Mouse (Mus musculus) myocyte (in vitro differentiated cells): ENCODE measurements around the gene Kank2. TPM values are rescaled to one million over a fixed set of nuclear protein-coding genes. Genes with fewer than 3 reads are reported as not detected.

Experiments
- H3K27me3 ChIP-seq: one replicate; pipeline ENCODE4 v1.6.1; 2011; ENCODE audit not compliant: control insufficient read depth, insufficient read depth, insufficient read length
- H3K36me3 ChIP-seq: one replicate; pipeline ENCODE4 v1.6.1; 2011; ENCODE audit not compliant: control insufficient read depth, insufficient read depth
- H3K4me2 ChIP-seq: one replicate; pipeline ENCODE4 v1.6.1; 2011; ENCODE audit warnings: low read depth, control low read depth
- H3K4me3 ChIP-seq: one replicate; pipeline ENCODE4 v1.5.1; 2011; ENCODE audit warnings: mild to moderate bottlenecking, control low read depth, moderate library complexity
- H3K79me2 ChIP-seq: one replicate; pipeline ENCODE4 v1.6.1; 2011; ENCODE audit not compliant: control insufficient read depth, insufficient read depth
- H3ac ChIP-seq: one replicate; pipeline ENCODE4 v1.6.1; 2011; ENCODE audit not compliant: control insufficient read depth, insufficient read length
- CEBPB ChIP-seq: IDR thresholded peaks from 2 replicates; pipeline ENCODE4 v1.6.1; 2011; ENCODE audit warnings: mild to moderate bottlenecking, moderate library complexity; ENCODE audit not compliant: poor library complexity, insufficient read depth, severe bottlenecking
- E2F4 ChIP-seq: IDR thresholded peaks from one replicate; pipeline ENCODE4 v1.6.1; 2011; ENCODE audit warnings: mild to moderate bottlenecking, control low read depth, moderate library complexity; ENCODE audit not compliant: insufficient read depth
- MAX ChIP-seq: IDR thresholded peaks from one replicate; pipeline ENCODE4 v1.6.1; 2011; ENCODE audit warnings: low read depth, mild to moderate bottlenecking, control low read depth
- MYOD1 ChIP-seq, 3 experiments: IDR thresholded peaks; one replicate each; pipeline ENCODE4 v1.6.1; 2011; ENCODE audit warnings: control low read depth in 2 of 3, low read depth in 2 of 3, mild to moderate bottlenecking in 2 of 3, moderate library complexity in 1 of 3; ENCODE audit not compliant: insufficient read length in 2 of 3, control insufficient read depth in 1 of 3
- MYOG ChIP-seq, 3 experiments: IDR thresholded peaks; one replicate each; pipeline ENCODE4 v1.6.1; 2011; ENCODE audit warnings: control low read depth in 2 of 3, low read depth in 2 of 3, mild to moderate bottlenecking in 2 of 3; ENCODE audit not compliant: insufficient read length in 2 of 3, control insufficient read depth in 1 of 3, insufficient read depth in 1 of 3
- POLR2A ChIP-seq: IDR thresholded peaks from one replicate; pipeline ENCODE4 v1.6.1; 2011; ENCODE audit warnings: low read depth, mild to moderate bottlenecking, control low read depth, moderate library complexity; ENCODE audit not compliant: insufficient read length
- POLR2AphosphoS2 ChIP-seq: IDR thresholded peaks from one replicate; pipeline ENCODE4 v1.6.1; 2011; ENCODE audit warnings: low read depth, control low read depth; ENCODE audit not compliant: insufficient read length
- REST ChIP-seq: IDR thresholded peaks from one replicate; pipeline ENCODE4 v1.6.1; 2011; ENCODE audit warnings: mild to moderate bottlenecking, control low read depth, moderate library complexity; ENCODE audit not compliant: insufficient read depth, insufficient read length
- SRF ChIP-seq: IDR thresholded peaks from one replicate; pipeline ENCODE4 v1.6.1; 2011; ENCODE audit warnings: low read depth; ENCODE audit not compliant: control insufficient read depth, insufficient read length
- TCF12 ChIP-seq: IDR thresholded peaks from one replicate; pipeline ENCODE4 v1.6.1; 2011; ENCODE audit warnings: mild to moderate bottlenecking, control low read depth; ENCODE audit not compliant: poor library complexity, insufficient read depth, severe bottlenecking
- TCF3 ChIP-seq: IDR thresholded peaks from one replicate; pipeline ENCODE4 v1.6.1; 2011; ENCODE audit warnings: low read depth, control low read depth; ENCODE audit not compliant: insufficient read length
- USF1 ChIP-seq: IDR thresholded peaks from one replicate; pipeline ENCODE4 v1.6.1; 2011; ENCODE audit warnings: low read depth, mild to moderate bottlenecking, control low read depth, moderate library complexity
- polyA plus RNA-seq: library from polyadenylated mRNA; unstranded; fragments of >200 nt; fragmentation: generic; extraction: Trizol; gene quantifications from one replicate; pipeline ENCODE4 v1.2.1, GENCODE M21; 2012; ENCODE audit warnings: missing spikeins

The Kank2 gene
- polyA plus RNA-seq, 1 experiment: 49.4 TPM

DNA sequence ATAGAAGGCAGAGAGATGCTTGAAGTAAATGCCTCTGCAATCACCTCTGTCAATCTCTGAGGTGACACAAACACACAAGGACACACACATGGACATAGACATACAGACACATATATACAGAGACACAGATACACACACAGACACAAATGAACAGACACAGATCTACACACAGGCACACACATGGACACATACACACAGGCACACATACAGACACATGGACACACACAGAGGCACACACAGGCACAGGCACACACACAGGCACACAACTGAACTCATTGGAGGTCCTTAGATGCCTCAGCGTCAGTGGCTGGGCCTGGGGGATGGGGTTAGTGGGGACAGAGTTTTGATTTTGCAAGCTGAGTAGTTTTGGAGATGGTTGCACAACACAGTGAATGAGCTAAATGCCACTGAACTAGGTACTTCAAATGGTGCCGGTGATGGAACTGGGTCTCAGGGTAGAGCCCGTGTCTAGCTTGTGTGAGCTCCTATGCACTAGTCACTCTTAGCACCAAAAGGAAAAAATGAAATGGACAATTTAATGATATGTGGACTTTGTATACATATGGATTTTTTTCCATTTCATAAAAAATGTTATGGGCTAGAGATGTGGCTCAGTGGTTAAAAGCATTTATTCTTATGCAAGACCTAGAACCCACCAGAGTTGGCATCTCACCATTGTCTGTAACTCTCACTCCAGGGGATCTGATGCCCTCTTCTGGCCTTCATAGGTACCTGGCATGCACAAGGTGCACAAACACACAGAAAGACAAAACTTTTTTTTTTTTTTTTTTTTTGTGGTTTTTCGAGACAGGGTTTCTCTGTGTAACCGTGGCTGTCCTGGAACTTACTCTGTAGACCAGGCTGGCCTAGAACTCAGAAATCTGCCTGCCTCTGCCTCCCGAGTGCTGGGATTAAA, 34.2 kb downstream of the Kank2 start:
- TF ChIP-seq USF1: no peak
- TF ChIP-seq POLR2A: peak; percentile 44
- peak; percentile 85 for TF ChIP-seq POLR2AphosphoS2
- Histone ChIP-seq H3K36me3 (peaks cover 11% of the 10 kb centered on the region), H3K4me2 (no peak overlapping the region), H3K4me3 (no peak overlapping the region), H3K79me2 (peaks cover 5% of the 10 kb centered on the region), H3K27me3 (no peaks in the 10 kb centered on the region), H3ac (no peak overlapping the region)

DNA sequence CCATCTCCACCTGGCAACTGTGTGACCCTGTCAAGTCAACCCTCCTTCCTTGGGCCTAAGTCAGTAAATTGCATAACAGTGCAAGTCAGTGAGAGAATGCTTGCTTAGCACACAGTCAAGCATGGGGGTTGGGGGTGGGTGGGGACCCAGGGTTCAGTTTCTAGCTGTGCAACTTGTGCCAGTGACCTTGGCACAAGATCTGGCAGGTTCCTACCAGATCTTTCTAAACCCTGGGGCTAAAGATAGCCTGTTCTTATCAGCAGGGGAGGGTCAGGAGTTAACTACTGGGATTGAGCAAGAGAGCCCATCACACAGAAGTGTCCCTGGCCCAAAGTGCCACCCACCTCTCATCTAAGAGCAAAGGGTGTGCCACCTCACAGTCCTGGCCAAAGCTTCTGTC, 36.4 kb downstream of the Kank2 start:
- H3K27me3 ChIP-seq: no peaks in the 10 kb centered on the region
- H3K4me3 ChIP-seq: no peak overlapping the region
- peaks cover under 1% of the 10 kb centered on the region for H3K36me3 ChIP-seq
- no peak overlapping the region for H3ac ChIP-seq
- no peak overlapping the region for H3K4me2 ChIP-seq
- no peak for TF ChIP-seq REST
- TF ChIP-seq USF1: no peak
- no peak for TF ChIP-seq TCF3
- TF ChIP-seq POLR2AphosphoS2: no peak
- no peak for TF ChIP-seq MYOD1 (IDR thresholded peaks at IDR 0.05; ENCODE audit: control insufficient read depth in 1 of 3, insufficient read length in 2 of 3, low read depth in 2 of 3)
- no peak for TF ChIP-seq E2F4
- no peak for TF ChIP-seq TCF12
- no peak for TF ChIP-seq SRF
- TF ChIP-seq MYOG (IDR thresholded peaks at IDR 0.05; ENCODE audit: control insufficient read depth in 1 of 3, insufficient read depth in 1 of 3, insufficient read length in 2 of 3, low read depth in 2 of 3): no peak
- no peak; the same call in 1 of the 2 replicates for TF ChIP-seq CEBPB
- TF ChIP-seq POLR2A: no peak
- no peak for TF ChIP-seq MAX
- peaks cover 12% of the 10 kb centered on the region for H3K79me2 ChIP-seq

DNA sequence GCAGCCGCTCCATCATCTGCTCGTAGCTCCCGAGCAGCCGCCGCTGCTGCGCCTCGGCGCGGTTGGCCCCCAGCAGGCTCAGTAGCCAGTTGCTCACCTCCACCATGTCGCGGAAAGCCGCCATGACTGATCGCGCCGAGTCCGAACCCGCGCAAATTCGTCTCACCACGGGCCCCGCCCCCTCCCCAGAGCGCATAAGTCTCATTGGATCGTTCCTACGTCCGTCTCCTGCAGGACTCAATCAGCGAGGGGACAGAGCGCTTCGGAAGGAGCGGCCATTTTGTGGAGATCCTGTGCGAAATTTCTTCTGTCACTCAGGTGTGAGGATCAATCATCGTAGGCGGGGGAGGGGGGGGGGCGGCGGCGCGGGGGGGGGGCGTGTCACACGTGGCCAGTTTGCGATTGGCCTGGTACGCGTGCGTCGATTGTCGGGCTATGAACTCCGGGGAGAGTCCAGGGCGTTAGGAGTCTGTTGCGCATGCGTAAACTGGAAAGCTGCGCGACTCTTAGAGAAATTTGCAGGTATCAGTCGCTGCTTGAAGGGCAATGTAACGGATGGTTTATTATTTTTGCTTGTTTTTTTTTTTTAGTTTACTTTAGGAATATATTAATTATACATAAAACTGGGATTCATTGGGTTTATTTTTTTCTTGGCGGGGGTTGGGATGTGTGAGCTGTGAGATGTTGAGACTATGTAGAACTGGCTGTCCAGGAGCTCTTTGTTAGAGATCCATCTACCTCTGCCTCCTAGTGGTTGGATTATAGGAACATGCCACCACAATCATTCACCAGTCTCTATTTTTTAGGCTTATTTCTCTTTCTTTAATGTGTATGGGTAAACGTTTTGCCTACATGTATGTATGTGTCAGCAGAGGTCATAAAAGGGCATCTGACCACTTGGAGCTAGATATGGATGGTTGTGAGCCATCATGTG, 38.1 kb downstream of the Kank2 start, which contains the start of gene Spc24:
Spc24 (minus strand) TSS at position 149 of the 934 bp plus-strand sequence.
- Histone ChIP-seq H3K36me3 (no peaks in the 10 kb centered on the region), H3K79me2 (peaks cover 16% of the 10 kb centered on the region), H3ac (peak within 1 kb of the TSS; percentile 71), H3K4me3 (peak within 1 kb of the TSS; percentile 30), H3K27me3 (no peaks in the 10 kb centered on the region), H3K4me2 (peak within 1 kb of the TSS; percentile 66)
- TF ChIP-seq MYOD1 (IDR thresholded peaks at IDR 0.05; ENCODE audit: control insufficient read depth in 1 of 3, insufficient read length in 2 of 3, low read depth in 2 of 3) (peak in 1 of 3 experiments; percentile 16), TCF3 (no peak), TCF12 (no peak), SRF (no peak), CEBPB (no peak), E2F4 (peak; percentile 93), MYOG (IDR thresholded peaks at IDR 0.05; ENCODE audit: control insufficient read depth in 1 of 3, insufficient read depth in 1 of 3, insufficient read length in 2 of 3, low read depth in 2 of 3) (no peak), REST (no peak), USF1 (peak; percentile 17), POLR2AphosphoS2 (peak; percentile 40), POLR2A (peak; percentile 64), MAX (no peak)

DNA sequence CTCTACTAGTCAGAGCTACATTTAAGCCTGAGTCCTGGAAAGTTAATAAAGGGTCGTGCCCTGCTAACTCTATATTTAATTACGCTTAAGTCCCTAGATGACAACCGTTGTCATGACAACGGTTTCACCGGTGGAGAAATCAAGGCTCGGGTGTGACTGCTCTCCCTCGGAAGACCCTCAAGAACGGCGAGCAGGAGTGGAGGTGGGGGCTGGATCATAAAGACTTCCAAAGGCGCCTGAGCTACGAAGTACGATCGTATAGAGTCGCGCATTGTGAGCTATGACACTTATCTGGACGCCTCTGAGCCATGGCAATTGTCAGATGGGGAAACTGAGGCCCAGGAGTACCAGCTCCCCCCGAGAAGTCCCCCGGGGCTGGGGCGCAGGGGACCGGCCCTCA, 38.8 kb downstream of the Kank2 start:
- TF ChIP-seq REST (no peak), USF1 (no peak), POLR2AphosphoS2 (no peak), SRF (no peak), MAX (no peak), CEBPB (no peak), POLR2A (no peak), TCF3 (no peak), E2F4 (no peak), TCF12 (no peak), MYOG (IDR thresholded peaks at IDR 0.05; ENCODE audit: control insufficient read depth in 1 of 3, insufficient read depth in 1 of 3, insufficient read length in 2 of 3, low read depth in 2 of 3) (no peak)
- Histone ChIP-seq H3K79me2 (peaks cover 16% of the 10 kb centered on the region), H3K4me2 (peak overlapping the region; percentile 62), H3K36me3 (no peaks in the 10 kb centered on the region), H3ac (peak overlapping the region; percentile 71), H3K4me3 (peak overlapping the region; percentile 30), H3K27me3 (no peaks in the 10 kb centered on the region)
